Mouse (Mus musculus) adrenal gland, postnatal 4 days (tissue): ENCODE data around the gene Cdca7l. TPM values are rescaled to one million over a fixed set of nuclear protein-coding genes. Genes with fewer than 3 reads are reported as not detected.

Experiments
- DNase-seq, 2 experiments: peaks; one replicate each; pipeline ENCODE4 v3.0.0; 2021 to 2022; ENCODE audit warnings: low spot score in 2 of 2, mixed read lengths in 2 of 2
- total RNA-seq, 2 experiments: library from RNA; stranded (reverse); gene quantifications; 2 replicates each; pipeline ENCODE4 v1.2.3; 2021

Cdca7l gene
- total RNA-seq, 2 experiments from 2014 or later, result 20.2 to 21.8 TPM

- no peak for DNase-seq
These were observed 4.6 kb downstream of the Cdca7l start for GRCm38 (mm10) chr12:117808355-117809326.

- DNase-seq, result no peak
These were observed 5.4 kb downstream of the Cdca7l start for GRCm38 (mm10) chr12:117809327-117810017.

GRCm38 (mm10) chr12:117810074-117810473, 6.0 kb downstream of the Cdca7l start:
- DNase-seq, result no peak

DNA sequence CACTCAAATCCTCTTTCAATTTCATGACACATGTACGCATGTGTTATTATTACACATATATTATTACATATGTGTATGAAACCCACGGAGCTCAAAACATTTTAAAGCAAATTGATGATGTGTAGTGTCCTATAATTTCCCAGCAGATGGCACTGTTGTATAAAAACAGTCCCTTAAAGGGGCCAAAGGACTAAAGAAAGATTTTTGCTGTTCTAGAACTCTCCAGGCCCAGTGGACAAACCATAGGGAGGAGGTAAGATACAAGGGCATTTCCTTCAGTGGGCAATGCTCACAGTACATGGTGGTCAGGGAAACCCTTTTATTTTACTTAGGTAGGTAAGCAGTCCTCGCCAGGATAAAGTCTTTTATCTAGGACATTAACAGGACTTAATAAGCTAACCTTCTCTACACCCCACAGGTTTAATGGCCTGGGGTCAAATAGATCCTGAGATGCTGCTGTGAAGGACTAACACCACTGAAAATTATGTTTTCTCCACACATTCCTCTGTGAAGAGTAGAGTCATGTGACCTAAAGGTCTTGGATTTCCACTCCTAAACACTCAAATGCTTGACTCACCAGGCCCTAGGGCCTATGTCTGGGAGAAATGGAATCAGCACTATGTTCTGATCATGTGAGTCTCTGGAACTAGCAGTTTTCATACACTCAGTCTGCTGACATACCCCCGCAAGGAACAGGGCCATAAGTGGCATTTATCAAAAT, 16.2 kb downstream of the Cdca7l start:
- DNase-seq, result no peak

DNA sequence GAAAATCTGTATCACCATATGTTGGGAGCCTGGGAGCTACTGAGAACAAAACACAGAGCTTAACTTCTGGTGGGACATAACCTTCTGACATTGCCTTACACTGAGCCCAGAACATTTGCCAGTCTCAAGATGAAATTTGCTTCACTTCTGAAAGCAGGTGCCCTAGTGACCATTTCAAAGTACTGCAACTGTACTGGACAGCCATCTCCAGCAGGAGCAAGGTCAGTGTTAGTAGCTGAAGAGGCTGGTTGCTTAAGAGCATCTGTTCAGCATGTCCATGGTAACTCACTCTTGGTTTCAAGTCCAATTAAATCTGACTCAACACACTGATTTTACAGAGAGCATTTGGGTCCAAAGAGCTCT, 16.8 kb downstream of the Cdca7l start:
- no peak for DNase-seq

DNA sequence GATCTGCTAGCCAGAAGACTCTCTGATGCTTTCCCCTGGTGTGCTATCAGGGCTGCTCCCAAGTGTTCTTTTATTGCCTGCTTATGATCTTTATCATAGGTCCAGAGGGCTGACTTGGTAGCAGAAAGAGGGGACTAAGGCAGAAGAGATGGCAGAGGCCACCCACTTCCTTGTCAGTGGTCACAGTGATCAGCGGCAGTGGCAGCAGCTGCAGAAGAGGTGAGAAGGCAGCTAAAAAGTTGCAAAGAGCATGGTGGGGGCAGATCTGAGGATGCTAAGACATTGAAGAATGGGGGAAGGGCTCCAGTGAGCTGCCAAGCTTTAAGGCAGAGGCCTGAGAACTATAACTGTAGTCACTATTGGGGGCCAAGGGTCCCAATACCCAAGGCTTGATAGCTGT, 17.3 kb downstream of the Cdca7l start:
- DNase-seq, result no peak

GRCm38 (mm10) chr12:117828350-117828749, 24.3 kb downstream of the Cdca7l start:
- no peak for DNase-seq

DNA sequence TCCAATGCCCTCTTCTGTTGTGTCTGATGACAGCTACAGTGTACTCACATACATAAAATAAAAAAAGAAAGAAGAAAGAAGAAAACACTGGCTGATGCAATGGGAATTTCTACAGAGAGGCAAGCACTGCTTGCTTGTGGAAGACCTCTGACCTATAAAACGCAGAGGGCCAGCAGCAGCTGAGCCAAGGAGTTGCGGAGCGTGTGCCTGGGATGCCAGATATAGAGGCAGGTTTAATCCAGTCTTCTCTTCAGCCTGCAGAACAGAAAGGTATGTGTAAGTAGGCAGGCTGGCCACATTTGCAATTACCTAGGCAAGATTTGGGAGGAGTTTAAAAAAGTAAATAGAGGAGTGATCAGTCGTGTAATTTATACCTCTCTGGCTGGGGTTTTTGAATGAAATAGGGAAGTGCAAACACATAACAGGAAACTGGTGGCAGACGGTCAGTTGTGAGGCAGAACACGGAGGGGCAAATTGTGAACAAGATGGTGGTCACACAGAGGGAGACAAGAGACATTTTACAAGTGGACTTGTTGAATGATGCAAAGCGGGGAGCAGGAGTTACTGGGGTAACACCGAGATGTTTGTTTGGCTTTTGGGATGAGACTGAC, 27.4 kb downstream of the Cdca7l start:
- no peak for DNase-seq

DNA sequence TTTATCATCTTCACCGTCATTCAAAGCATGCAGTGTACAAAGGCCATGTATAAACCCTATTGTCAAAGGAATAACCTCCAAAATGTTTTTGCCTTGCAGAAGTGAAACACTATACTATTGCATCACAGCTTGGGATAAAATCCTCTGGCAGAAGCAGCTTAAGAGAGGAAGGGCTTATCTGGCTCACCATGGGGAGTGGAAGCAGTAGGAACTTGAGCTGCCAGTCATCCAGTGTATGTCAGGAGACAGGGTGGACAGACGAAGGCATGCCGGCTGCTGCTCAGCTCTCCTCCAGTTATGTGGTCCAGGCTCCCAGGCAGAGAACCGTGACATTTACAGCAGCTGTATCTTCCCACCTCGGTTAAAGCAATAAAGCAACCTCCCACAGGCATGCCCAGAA, 28.1 kb downstream of the Cdca7l start:
- DNase-seq, result no peak

GRCm38 (mm10) chr12:117834652-117835051, 30.6 kb downstream of the Cdca7l start:
- DNase-seq, result no peak

DNA sequence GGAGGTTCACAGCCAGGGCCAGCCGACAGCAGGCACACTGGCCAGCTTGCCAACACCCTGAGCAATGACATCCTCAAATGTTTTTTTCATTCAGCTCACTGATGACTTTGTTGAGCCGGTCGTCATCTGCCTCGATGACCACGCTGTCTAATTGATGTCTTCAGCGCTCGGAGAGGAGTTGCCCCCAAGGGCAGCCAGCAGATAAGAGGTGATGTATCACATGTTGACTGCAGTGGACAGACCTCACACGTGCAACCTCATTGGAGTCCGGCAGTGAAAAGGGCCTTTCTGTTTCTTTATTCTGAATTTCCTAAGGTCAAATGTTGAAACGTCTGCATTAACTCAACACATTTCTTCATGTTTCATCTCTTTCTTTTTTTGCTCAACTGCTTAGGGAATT, 31.3 kb downstream of the Cdca7l start:
- DNase-seq, result no peak

DNA sequence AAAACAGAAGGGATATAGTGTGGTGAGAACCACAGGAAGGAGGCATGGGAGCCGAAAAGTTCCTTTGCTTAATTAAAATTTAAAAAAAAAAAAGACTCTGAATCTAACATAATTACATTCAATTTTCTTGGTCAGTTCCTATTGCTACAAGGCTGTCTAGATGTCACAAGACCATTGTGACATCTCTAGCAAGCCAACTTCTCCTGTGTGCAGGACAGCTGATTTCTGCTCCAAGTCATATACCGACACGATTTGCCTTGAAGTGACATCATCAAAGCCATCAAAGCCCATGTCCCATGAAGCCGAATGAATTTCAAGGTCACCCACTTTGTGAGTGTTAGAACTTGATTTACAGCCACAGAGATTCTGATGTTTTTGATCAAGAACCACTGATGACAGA, 33.3 kb downstream of the Cdca7l start:
- DNase-seq, result no peak

GRCm38 (mm10) chr12:117840705-117841104, 36.6 kb downstream of the Cdca7l start:
- no peak for DNase-seq

DNA sequence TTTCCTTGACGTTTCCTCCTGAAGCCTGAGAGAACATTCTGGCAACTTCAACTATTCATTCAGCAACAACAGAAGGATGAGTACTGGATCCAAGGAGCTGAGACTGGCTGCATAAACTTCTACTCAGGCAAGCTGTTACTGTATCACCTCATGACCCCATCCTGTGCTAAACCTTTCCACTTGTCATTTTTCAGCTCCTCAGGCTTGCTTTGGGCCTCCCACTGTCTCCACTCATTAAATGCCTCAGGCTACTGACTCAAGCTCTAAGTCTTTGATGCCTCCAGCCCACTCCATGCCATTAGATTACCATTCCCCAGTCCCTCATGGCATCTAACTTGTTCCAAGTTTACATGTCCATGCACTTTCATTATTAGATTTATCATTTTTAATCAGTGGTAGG, 38.6 kb downstream of the Cdca7l start:
- DNase-seq, result no peak

- peak; percentile 26 to 36 for DNase-seq
These were observed 39.4 kb downstream of the Cdca7l start for GRCm38 (mm10) chr12:117843302-117844074.

DNA sequence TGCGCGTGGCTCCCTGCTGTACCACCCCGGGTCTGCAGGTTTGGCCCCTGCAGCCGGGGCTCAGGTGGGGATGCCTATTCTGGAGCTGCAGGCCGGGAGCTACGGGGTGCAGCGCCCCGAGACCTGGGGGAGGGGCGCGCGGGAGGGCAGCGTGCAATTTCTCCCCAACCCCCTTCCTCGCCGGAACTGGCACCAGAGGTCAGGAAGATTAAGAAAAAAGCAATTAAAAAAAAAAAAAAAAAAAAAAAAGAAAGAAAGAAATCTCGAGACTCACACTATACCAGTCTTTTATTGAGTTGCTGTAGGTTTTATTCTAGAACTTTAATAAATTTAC, 40.0 kb downstream of the Cdca7l start:
- no peak for DNase-seq

DNA sequence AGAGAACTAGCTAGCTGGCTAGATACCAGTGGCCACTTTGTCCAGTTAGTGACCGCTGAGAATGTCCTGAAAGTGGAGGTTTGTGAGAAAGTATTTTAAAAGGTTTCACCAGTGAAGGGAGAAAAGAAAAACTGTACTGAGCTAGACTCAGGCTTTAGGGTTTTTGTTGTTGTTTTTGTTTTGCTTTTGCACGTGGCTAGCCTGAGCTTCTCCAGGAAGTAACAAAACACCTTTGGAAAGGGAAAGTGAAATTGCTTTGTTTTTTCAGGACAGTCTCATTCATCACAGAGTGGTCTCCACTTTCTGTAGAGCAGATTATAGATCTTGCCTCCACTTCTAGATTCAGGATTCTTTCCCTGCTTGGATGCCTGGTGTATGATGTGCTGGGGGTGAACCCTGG, 40.8 kb downstream of the Cdca7l start:
- DNase-seq, result no peak

DNA sequence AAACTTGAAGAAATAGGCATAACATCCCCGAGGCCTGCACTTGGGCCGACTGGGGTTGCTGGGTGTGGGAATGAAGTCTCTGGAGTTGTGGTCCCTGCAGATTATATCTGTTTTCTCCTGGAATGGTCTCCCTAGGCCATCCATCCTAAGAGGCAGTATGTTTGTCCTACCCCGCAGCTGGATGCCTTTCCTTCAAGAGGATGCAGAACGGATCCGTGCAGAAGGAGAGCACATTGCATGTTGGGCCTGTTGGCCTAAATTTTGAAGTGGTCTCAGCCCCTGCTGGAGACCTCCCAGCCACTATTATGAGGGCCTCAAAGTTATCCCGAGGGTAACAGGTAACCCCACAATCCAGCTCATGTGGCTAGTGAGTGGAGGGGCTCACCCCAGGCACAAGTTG, 44.5 kb downstream of the Cdca7l start:
- DNase-seq, result no peak

- DNase-seq, result no peak
These were observed 46.4 kb downstream of the Cdca7l start for GRCm38 (mm10) chr12:117850472-117850871.

DNA sequence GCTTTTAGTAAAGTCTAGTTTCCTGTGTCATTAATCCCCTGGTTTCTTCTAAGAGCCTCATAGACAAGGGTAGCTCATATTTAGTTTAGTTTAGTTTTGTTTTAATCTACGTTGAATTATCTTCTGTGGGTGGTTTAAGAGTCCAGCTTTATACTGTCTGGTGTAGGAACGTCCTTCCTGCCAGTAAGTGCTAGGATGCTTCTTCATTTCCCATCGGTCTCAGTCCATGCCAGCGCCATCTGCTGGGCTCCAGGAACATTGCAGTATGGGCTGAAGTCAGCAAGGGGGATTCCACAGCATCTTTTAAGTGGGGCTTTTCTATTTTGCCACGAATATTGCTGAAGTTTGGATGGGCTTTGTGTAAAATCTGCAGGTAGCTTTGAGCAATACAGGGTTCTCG, 49.2 kb downstream of the Cdca7l start:
- peak in 1 of 2 experiments; percentile 14 for DNase-seq

- DNase-seq, result no peak
These were observed 52.9 kb downstream of the Cdca7l start for GRCm38 (mm10) chr12:117857023-117857422.
